Mouse (Mus musculus) neural tube, embryonic 15.5 days (tissue): ENCODE results near the gene Ptx4. TPM values are rescaled to one million over a fixed set of nuclear protein-coding genes. Genes with fewer than 3 reads are reported as not detected.

Experiments used
- ATAC-seq: fragments of 200-750 bp; cut with Nextera tagmentation; 2 replicates; pipeline ENCODE4 v1.8.0; 2017; ENCODE audit warnings: mild to moderate bottlenecking, moderate TSS enrichment, moderate library complexity; ENCODE audit not compliant: low FRiP score
- H3K27ac ChIP-seq: fragments of 300-500 bp; sonication (generic); replicated peaks from 2 replicates; pipeline ENCODE4 v1.5.1; 2015; ENCODE audit warnings: mild to moderate bottlenecking, inconsistent platforms
- H3K27me3 ChIP-seq: fragments of 300-500 bp; sonication (generic); replicated peaks from 2 replicates; pipeline ENCODE4 v1.6.1; 2015; ENCODE audit warnings: inconsistent platforms
- H3K36me3 ChIP-seq: fragments of 300-500 bp; sonication (generic); 2 replicates; pipeline ENCODE4 v1.6.1; 2015; ENCODE audit warnings: inconsistent platforms
- H3K4me1 ChIP-seq: fragments of 300-500 bp; sonication (generic); 2 replicates; pipeline ENCODE4 v1.6.1; 2015; ENCODE audit warnings: inconsistent platforms
- H3K4me2 ChIP-seq: fragments of 300-500 bp; sonication (generic); 2 replicates; pipeline ENCODE4 v1.6.1; 2015; ENCODE audit warnings: inconsistent platforms, mild to moderate bottlenecking, moderate library complexity
- H3K4me3 ChIP-seq: fragments of 300-500 bp; sonication (generic); replicated peaks from 2 replicates; pipeline ENCODE4 v1.5.1; 2015; ENCODE audit warnings: mild to moderate bottlenecking, inconsistent platforms
- H3K9ac ChIP-seq: fragments of 300-500 bp; sonication (generic); replicated peaks from 2 replicates; pipeline ENCODE4 v1.6.1; 2015; ENCODE audit warnings: mild to moderate bottlenecking, inconsistent platforms
- H3K9me3 ChIP-seq: fragments of 300-500 bp; sonication (generic); replicated peaks from 2 replicates; pipeline ENCODE4 v1.6.1; 2016; ENCODE audit warnings: inconsistent platforms
- WGBS: fragments of 180-500 bp; shearing (Covaris S2); methylation state at CpG from one replicate; pipeline ENCODE4 v1.1.7; 2015; ENCODE audit warnings: mixed read lengths; 5-methylcytosine and 5-hydroxymethylcytosine counted together
- polyA plus RNA-seq: library from polyadenylated mRNA; unstranded; fragments of >200 nt; fragmentation: Nextera tagmentation; extraction: Ambion mirVana; gene quantifications from 2 replicates; pipeline ENCODE4 v1.2.1, GENCODE M21; 2015

The Ptx4 gene
- polyA plus RNA-seq, 1 experiment from 2014 or later, result 0.13 TPM

DNA sequence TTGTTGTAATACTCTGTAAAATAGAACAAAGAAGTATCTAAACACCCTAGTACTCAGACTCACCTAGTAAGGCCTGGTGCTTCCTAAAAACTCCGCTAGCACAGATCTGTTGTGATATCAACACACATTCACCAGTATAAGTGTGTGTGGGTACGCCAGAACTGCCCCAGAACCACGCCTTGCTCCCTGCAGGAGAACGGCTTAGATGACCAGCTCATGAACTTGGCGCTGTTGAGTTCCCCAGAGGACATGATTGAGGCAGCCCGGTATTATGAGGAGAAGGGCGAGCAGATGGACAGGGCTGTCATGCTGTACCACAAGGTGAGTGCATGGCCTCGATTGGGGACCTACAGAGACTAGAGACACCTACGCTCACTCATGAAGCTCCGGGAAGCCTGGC, 30.1 kb upstream of the Ptx4 start:
- no peaks in the 10 kb centered on the region for H3K4me1 ChIP-seq
- no peak overlapping the region for H3K27ac ChIP-seq
- H3K36me3 ChIP-seq, result peaks cover 53% of the 10 kb centered on the region
- 94% methylated on average over 10 of the region's 10 CpGs for WGBS
- no peak overlapping the region for H3K4me3 ChIP-seq
- no peak for ATAC-seq
- no peaks in the 10 kb centered on the region for H3K27me3 ChIP-seq
- no peak overlapping the region for H3K4me2 ChIP-seq
- H3K9ac ChIP-seq, result no peak overlapping the region
- H3K9me3 ChIP-seq, result no peaks in the 10 kb centered on the region

DNA sequence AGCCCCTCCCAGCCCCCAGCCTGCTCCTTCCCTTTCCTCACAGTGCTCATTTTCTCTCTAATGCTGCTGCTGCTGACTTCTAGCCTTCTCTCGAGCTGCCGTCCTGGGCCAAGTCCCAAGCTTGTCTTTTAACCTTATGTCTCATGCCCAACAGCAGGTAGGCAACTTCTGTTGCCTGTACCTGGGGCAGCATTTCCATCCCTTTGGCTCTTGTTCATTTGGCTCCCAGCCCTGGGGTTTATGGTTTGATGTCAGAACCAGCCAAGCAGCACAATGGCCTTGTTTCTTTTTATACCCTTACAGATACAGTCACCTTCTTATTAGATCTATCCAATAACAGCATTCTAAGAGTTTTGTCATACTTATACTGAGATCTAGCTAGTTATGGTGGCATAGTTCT, 24.3 kb upstream of the Ptx4 start:
- Histone ChIP-seq H3K4me3 (no peak overlapping the region), H3K4me2 (no peak overlapping the region), H3K36me3 (peaks cover 61% of the 10 kb centered on the region), H3K4me1 (no peaks in the 10 kb centered on the region), H3K27ac (no peak overlapping the region), H3K9me3 (no peaks in the 10 kb centered on the region), H3K9ac (no peak overlapping the region), H3K27me3 (no peaks in the 10 kb centered on the region)
- 96% methylated on average over 2 of the region's 2 CpGs for WGBS
- ATAC-seq, result no peak

DNA sequence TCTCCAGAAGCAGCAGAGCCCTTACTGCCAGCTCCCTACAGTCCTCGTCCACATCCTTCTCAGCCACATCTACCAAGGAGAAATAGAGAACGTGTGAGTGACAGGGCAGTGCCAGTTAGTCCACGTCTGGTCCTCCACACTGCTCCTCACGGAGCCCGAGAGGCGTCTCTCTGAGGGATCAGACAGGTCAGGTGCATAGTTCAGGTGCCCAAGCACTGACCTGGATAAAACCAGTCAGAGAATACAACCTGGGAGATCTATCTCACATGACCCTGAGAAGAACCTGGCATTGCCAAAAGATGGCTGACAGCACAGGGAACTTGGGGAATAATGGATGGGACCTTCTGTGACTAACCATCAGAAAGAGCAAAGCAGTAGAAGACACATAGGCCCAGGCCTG, 20.5 kb upstream of the Ptx4 start:
- Histone ChIP-seq H3K36me3 (peaks cover 75% of the 10 kb centered on the region), H3K4me3 (no peak overlapping the region), H3K4me2 (no peak overlapping the region), H3K9ac (no peak overlapping the region), H3K4me1 (no peaks in the 10 kb centered on the region), H3K9me3 (no peaks in the 10 kb centered on the region), H3K27ac (no peak overlapping the region), H3K27me3 (no peaks in the 10 kb centered on the region)
- WGBS, result 98% methylated on average over 6 of the region's 6 CpGs
- ATAC-seq, result no peak

DNA sequence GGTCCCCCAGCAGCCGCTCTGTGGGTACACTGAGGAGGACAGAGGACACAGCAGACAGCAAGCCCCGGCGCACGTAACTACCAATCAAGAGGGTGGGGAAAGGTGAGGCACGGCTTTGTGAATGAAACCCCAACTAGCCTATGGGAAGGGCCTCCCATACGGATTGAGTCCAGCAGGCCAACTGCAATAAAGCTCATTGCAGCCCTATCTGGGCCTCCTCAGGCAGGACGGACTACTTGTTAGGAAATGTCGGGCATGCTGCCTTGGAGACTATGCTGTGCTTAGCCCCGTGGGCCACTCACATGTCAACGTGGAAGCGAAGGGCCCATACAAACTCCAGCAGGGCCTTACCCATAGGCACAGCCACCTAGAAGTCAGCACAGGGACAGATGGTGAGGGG, 19.2 kb upstream of the Ptx4 start:
- no peak for ATAC-seq
- Histone ChIP-seq H3K27ac (no peak overlapping the region), H3K9ac (no peak overlapping the region), H3K9me3 (no peaks in the 10 kb centered on the region), H3K4me3 (no peak overlapping the region), H3K4me2 (no peak overlapping the region), H3K27me3 (no peaks in the 10 kb centered on the region), H3K36me3 (peaks cover 87% of the 10 kb centered on the region), H3K4me1 (no peaks in the 10 kb centered on the region)
- 94% methylated on average over 11 of the region's 11 CpGs for WGBS

DNA sequence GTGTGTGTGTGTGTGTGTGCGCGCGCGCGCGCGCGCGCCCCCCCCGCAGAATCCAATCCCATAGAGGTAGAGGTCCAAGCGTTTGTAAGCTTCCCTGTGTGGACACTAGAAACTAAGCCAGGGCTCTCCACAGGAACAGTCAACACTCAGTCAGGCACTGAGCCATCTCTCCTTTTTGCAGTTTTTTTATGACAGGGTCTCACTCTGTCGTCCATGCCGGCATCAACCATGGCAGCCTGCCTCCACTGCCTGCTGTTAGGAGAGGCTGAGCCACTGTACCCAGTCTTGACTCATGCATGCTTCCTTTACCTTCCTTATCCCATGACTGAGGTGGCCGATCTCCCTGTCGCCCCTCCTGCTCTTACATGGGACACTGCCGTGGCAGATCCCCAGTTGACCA, 12.8 kb upstream of the Ptx4 start:
- Histone ChIP-seq H3K4me2 (no peak overlapping the region), H3K27ac (no peak overlapping the region), H3K4me3 (no peak overlapping the region), H3K9ac (no peak overlapping the region), H3K4me1 (peaks cover 7% of the 10 kb centered on the region; the same call in 1 of the 2 replicates), H3K9me3 (no peaks in the 10 kb centered on the region), H3K27me3 (no peaks in the 10 kb centered on the region), H3K36me3 (peaks cover 88% of the 10 kb centered on the region)
- WGBS, result 92% methylated on average over 16 of the region's 16 CpGs
- no peak for ATAC-seq

DNA sequence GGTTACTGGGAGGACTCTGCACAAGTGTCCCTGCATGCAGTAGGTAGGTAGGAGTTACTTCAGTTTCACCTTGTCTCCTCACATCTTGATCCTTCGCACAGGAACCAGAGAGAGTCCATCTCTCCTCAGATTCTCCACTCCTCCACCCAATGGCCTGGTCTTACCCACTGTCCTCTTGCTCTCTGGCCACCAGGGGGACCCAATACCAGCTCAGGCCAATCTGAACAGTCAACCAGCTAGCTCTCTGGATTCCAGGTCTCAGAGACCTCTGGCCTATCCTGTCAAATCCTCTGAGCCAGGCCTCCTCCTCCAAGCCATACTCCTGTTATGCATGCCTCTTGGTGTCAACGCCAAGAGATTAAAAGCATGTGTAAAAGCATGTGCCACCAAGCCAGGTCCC, 11.0 kb upstream of the Ptx4 start:
- 90% methylated on average over 2 of the region's 2 CpGs for WGBS
- H3K4me3 ChIP-seq, result no peak overlapping the region
- peaks cover 20% of the 10 kb centered on the region for H3K4me1 ChIP-seq
- H3K9me3 ChIP-seq, result no peaks in the 10 kb centered on the region
- H3K4me2 ChIP-seq, result no peak overlapping the region
- peaks cover 80% of the 10 kb centered on the region for H3K36me3 ChIP-seq
- no peak overlapping the region for H3K9ac ChIP-seq
- no peaks in the 10 kb centered on the region for H3K27me3 ChIP-seq
- ATAC-seq, result no peak
- H3K27ac ChIP-seq, result no peak overlapping the region

DNA sequence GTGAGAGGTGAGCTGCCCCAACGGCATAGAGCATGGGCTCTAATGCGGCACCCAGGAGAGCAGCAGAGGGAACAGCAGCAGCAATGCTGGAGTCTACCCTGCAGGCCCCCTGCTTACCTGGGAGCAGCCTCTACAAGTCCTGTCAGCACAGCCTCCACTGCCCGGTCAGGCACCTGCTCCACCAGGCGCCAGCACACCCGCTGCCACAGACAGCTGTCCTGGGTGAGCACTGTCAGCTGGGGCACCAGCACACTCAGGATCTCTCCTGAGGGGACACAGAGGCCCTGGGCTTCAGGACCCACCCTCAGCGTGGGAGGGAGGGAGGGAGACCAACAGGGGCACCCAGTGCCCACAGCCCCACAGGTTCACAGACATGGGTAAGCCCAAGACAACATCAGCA, 10.0 kb upstream of the Ptx4 start:
- no peaks in the 10 kb centered on the region for H3K9me3 ChIP-seq
- no peak overlapping the region for H3K4me2 ChIP-seq
- no peak overlapping the region for H3K9ac ChIP-seq
- ATAC-seq, result no peak
- whole genome bisulfite sequencing, result 98% methylated on average over 6 of the region's 6 CpGs
- H3K4me3 ChIP-seq, result no peak overlapping the region
- peaks cover 70% of the 10 kb centered on the region for H3K36me3 ChIP-seq
- no peak overlapping the region for H3K27ac ChIP-seq
- no peaks in the 10 kb centered on the region for H3K27me3 ChIP-seq
- peaks cover 29% of the 10 kb centered on the region for H3K4me1 ChIP-seq

DNA sequence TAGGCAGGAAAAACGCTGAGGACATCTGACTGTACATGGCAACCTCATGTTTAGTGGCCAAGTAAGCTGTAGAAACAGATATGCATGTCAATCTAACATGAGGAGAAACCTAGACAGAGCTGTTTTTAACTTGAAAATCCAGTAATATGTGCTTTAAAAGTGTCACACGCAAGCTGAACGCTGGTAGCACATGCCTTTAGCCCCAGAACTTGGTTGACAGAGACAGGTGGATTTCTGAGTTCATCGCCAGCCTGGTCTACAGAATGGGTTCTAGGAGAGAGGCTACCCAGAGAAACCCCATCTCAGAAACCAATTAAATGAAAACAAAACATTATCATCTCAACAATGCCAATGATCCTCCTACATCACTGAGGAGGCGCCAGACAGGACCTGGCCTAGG, 9.3 kb upstream of the Ptx4 start:
- 95% methylated on average over 5 of the region's 5 CpGs for WGBS
- Histone ChIP-seq H3K27me3 (no peaks in the 10 kb centered on the region), H3K4me2 (no peak overlapping the region), H3K27ac (no peak overlapping the region), H3K9ac (no peak overlapping the region), H3K36me3 (peaks cover 64% of the 10 kb centered on the region), H3K4me1 (peaks cover 32% of the 10 kb centered on the region), H3K4me3 (no peak overlapping the region), H3K9me3 (no peaks in the 10 kb centered on the region)
- no peak for ATAC-seq

DNA sequence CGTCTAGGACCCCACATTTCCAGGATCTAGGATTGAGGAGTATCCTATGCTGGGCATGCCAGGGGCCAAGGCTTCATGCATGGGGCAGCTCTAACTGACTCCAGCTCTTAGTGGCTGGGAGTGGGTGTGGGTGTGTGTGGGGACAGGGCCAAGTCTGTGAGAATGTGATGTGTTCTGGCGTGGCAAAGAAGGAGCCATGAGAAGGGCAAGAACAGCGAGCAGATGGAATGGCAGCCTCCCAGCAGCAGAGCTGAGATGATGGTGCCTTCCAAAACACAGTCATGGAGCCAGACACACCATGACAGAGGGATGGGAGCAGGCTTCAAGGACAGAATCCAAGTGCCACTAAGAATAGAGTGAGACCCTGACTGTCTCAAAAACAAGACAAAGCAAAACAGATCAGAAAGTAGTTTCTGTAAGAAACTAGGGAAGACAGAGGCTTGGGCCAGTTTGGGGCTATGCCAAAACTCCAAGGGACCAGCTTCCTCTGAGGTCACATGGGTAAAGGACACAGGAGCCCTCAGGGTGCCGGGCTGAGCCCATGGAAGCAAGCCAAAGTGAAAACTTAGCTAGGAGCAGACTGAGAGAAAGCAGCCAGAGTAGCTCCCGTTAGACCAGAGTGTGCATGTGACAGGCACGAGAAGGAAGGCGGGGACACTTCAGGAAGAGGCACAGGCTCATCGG, 8.7 kb upstream of the Ptx4 start:
- Histone ChIP-seq H3K9me3 (no peaks in the 10 kb centered on the region), H3K27ac (no peak overlapping the region; the same call in 1 of the 2 replicates), H3K4me3 (no peak overlapping the region), H3K36me3 (peaks cover 57% of the 10 kb centered on the region), H3K9ac (no peak overlapping the region), H3K4me2 (no peak overlapping the region), H3K4me1 (peaks cover 38% of the 10 kb centered on the region), H3K27me3 (no peaks in the 10 kb centered on the region)
- WGBS, result 87% methylated on average over 8 of the region's 8 CpGs
- ATAC-seq, result no peak

DNA sequence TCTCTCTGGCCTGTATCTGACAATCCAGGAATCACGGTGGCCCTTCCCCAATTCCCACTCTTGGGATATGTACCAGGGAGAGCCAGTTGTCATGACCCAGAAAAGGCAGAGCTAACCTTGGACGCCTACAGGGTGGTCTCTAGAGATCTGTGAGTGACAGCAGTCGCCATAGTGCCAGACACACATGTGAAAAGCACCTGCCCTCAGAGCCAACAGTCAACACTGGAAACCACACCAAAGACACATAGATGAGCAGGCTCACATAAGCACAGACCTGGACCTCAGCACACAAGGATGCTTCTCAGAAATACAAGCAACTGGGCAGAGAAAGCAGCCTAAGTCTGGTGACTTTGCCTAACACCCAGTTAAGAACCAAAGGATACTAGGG, 8.1 kb upstream of the Ptx4 start:
- ATAC-seq, result no peak
- Histone ChIP-seq H3K36me3 (peaks cover 52% of the 10 kb centered on the region), H3K9me3 (no peaks in the 10 kb centered on the region), H3K9ac (no peak overlapping the region), H3K4me3 (no peak overlapping the region), H3K27ac (no peak overlapping the region), H3K4me2 (no peak overlapping the region), H3K4me1 (peaks cover 38% of the 10 kb centered on the region), H3K27me3 (no peaks in the 10 kb centered on the region)
- whole genome bisulfite sequencing, result 80% methylated on average over 3 of the region's 3 CpGs

DNA sequence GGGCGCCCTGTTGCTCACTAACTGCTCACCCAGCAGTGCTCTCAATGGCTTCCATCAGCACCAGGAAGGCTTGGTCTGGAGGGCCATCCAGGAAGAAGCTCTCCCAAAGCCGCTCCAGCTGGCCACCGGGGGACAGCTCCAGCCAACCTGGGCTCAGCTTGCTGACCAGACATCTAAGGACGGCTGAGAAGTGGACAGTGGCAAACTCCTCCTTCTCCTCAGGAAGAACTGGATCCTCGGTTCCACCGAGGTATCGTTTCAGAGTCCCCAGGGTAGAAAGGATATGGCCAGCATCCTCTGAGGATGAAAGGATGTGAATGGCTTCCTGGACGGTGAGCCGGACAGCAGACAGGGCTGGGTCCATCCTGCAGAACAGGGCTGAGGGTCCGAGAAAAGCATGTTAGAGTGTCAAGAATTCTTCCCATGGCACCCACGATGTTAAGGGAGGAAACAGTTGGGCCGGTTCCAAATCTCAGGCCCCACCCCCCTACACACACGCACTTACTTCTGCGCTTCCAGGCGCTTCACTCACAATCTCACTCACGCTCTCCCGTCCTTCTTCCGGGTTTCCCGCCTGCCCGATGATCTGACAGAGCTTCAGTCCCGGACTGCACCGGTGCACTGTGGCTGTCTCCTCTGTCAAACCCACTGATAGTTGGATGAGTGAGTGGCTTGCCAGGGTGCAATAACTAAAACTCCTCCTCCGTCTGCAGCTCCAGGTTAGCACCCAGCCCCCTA, 5.5 kb upstream of the Ptx4 start:
- no peaks in the 10 kb centered on the region for H3K9me3 ChIP-seq
- peak overlapping the region; percentile 74 for H3K9ac ChIP-seq
- 12% methylated on average over 23 of the region's 23 CpGs for whole genome bisulfite sequencing
- H3K36me3 ChIP-seq, result peaks cover 29% of the 10 kb centered on the region
- peak overlapping the region; percentile 70 for H3K4me3 ChIP-seq
- H3K27me3 ChIP-seq, result peaks cover 4% of the 10 kb centered on the region; the same call in 1 of the 2 replicates
- no peak; the same call in none of the 2 replicates for ATAC-seq
- H3K4me2 ChIP-seq, result peak overlapping the region; percentile 98
- peak overlapping the region; percentile 91 for H3K27ac ChIP-seq
- peaks cover 38% of the 10 kb centered on the region for H3K4me1 ChIP-seq
